Mouse (Mus musculus) midbrain, embryonic 11.5 days (tissue): Measurements from ENCODE around the gene Klrb1c. TPM values are rescaled to one million over a fixed set of nuclear protein-coding genes. Genes with fewer than 3 reads are reported as not detected.
"Not testable (repeated sequence)": the region's sequence is repeated elsewhere in the genome, so short reads cannot be mapped to it uniquely, and the experiment has no call there.

Experiments used
- ATAC-seq: fragments of 200-750 bp; cut with Nextera tagmentation; 2 replicates; pipeline ENCODE4 v1.8.0; 2017; ENCODE audit warnings: moderate TSS enrichment, moderate library complexity; ENCODE audit not compliant: low FRiP score
- DNase-seq: peaks from one replicate; pipeline ENCODE4 v3.0.0; 2015; ENCODE audit warnings: low spot score; ENCODE audit errors: missing footprints
- H3K27ac ChIP-seq: fragments of 300-500 bp; sonication (generic); 2 replicates; pipeline ENCODE4 v1.5.1; 2014; ENCODE audit warnings: low read depth, low read length
- H3K27me3 ChIP-seq: fragments of 300-500 bp; sonication (generic); 2 replicates; pipeline ENCODE4 v1.6.1; 2014; ENCODE audit warnings: mild to moderate bottlenecking, low read length, moderate library complexity, mixed read lengths; ENCODE audit not compliant: control insufficient read depth, insufficient read depth
- H3K36me3 ChIP-seq: fragments of 300-500 bp; sonication (generic); 2 replicates; pipeline ENCODE4 v1.6.1; 2014; ENCODE audit warnings: mild to moderate bottlenecking, low read length, moderate library complexity, mixed read lengths; ENCODE audit not compliant: control insufficient read depth, insufficient read depth
- H3K4me1 ChIP-seq: fragments of 300-500 bp; sonication (generic); 2 replicates; pipeline ENCODE4 v1.6.1; 2014; ENCODE audit warnings: low read length; ENCODE audit not compliant: control insufficient read depth, insufficient read depth
- H3K4me2 ChIP-seq: fragments of 300-500 bp; sonication (generic); 2 replicates; pipeline ENCODE4 v1.6.1; 2014; ENCODE audit warnings: mild to moderate bottlenecking, moderate library complexity
- H3K4me3 ChIP-seq: fragments of 300-500 bp; sonication (generic); 2 replicates; pipeline ENCODE4 v1.5.1; 2014; ENCODE audit warnings: low read depth, low read length
- H3K9ac ChIP-seq: fragments of 300-500 bp; sonication (generic); 2 replicates; pipeline ENCODE4 v1.6.1; 2014; ENCODE audit warnings: low read length
- H3K9me3 ChIP-seq: fragments of 300-500 bp; sonication (generic); 2 replicates; pipeline ENCODE4 v1.6.1; 2016; ENCODE audit warnings: low read length; ENCODE audit not compliant: control insufficient read depth
- WGBS: fragments of 180-500 bp; shearing (Covaris S2); extraction: QIAGEN DNeasy Blood & Tissue Kit; methylation state at CpG from one replicate; pipeline ENCODE4 v1.1.7; 2014; 5-methylcytosine and 5-hydroxymethylcytosine counted together
- polyA plus RNA-seq: library from polyadenylated mRNA; unstranded; fragments of >200 nt; fragmentation: Nextera tagmentation; extraction: Ambion mirVana; gene quantifications from 2 replicates; pipeline ENCODE4 v1.2.1, GENCODE M21; 2014

Klrb1c gene
- polyA plus RNA-seq, 1 experiment from 2014 or later, result not detected

- Histone ChIP-seq H3K4me2 (peak overlapping the region; percentile 38), H3K9me3 (no peaks in the 10 kb centered on the region), H3K4me3 (peak overlapping the region; percentile 44), H3K9ac (peak overlapping the region; percentile 31; the same call in 1 of the 2 replicates), H3K36me3 (no peaks in the 10 kb centered on the region), H3K27ac (no peak overlapping the region), H3K4me1 (no peaks in the 10 kb centered on the region), H3K27me3 (no peaks in the 10 kb centered on the region)
- DNase-seq, result peak; percentile 94
- no peak for ATAC-seq
- WGBS, result 44% methylated on average over 5 of the region's 5 CpGs
Measured at GRCm38 (mm10) chr6:128761144-128761540, 27.9 kb downstream of the Klrb1c start.

- not testable (repeated sequence) for H3K27me3 ChIP-seq, H3K9me3 ChIP-seq, H3K36me3 ChIP-seq, H3K4me1 ChIP-seq
- under 1% methylated on average over 44 of the region's 44 CpGs for WGBS
- Histone ChIP-seq H3K4me3 (peak overlapping the region; percentile 44), H3K4me2 (peak overlapping the region; percentile 38), H3K27ac (peak overlapping the region; percentile 4; the same call in 1 of the 2 replicates), H3K9ac (peak overlapping the region; percentile 62)
- DNase-seq, result peak; percentile 100
- ATAC-seq, result peak; percentile 63
Measured at GRCm38 (mm10) chr6:128760416-128761143, 28.4 kb downstream of the Klrb1c start.

GRCm38 (mm10) chr6:128760016-128760415 is 29.0 kb downstream of the Klrb1c start:
- DNase-seq, result peak; percentile 100
- Histone ChIP-seq H3K4me3 (peak overlapping the region; percentile 44), H3K4me2 (peak overlapping the region; percentile 35), H3K9ac (peak overlapping the region; percentile 62), H3K27ac (peak overlapping the region; percentile 4; the same call in 1 of the 2 replicates)
- not testable (repeated sequence) for H3K4me1 ChIP-seq, H3K36me3 ChIP-seq, H3K27me3 ChIP-seq, H3K9me3 ChIP-seq
- 0% methylated on average over 22 of the region's 22 CpGs for WGBS
- ATAC-seq, result peak; percentile 50

GRCm38 (mm10) chr6:128759221-128759950 is 29.6 kb downstream of the Klrb1c start:
- H3K4me2 ChIP-seq, result no peak overlapping the region
- no peaks in the 10 kb centered on the region for H3K27me3 ChIP-seq
- DNase-seq (peak; percentile 65), ATAC-seq (no peak)
- H3K4me3 ChIP-seq, result no peak overlapping the region
- no peak overlapping the region for H3K27ac ChIP-seq
- H3K4me1 ChIP-seq, result no peaks in the 10 kb centered on the region
- H3K9ac ChIP-seq, result no peak overlapping the region
- WGBS, result 78% methylated on average over 5 of the region's 5 CpGs
- no peaks in the 10 kb centered on the region for H3K9me3 ChIP-seq
- H3K36me3 ChIP-seq, result no peaks in the 10 kb centered on the region

- not testable (repeated sequence) for H3K27me3 ChIP-seq, H3K9me3 ChIP-seq, H3K4me1 ChIP-seq, H3K4me3 ChIP-seq, DNase-seq, H3K9ac ChIP-seq, H3K4me2 ChIP-seq, H3K27ac ChIP-seq, H3K36me3 ChIP-seq, ATAC-seq
- WGBS, result 74% methylated on average over 4 of the region's 4 CpGs
Measured at GRCm38 (mm10) chr6:128755402-128755763, 33.6 kb downstream of the Klrb1c start.

- H3K9me3 ChIP-seq, H3K4me2 ChIP-seq, H3K27me3 ChIP-seq, H3K4me1 ChIP-seq, H3K27ac ChIP-seq, H3K9ac ChIP-seq, H3K4me3 ChIP-seq, H3K36me3 ChIP-seq, ATAC-seq: not testable (repeated sequence)
- peak; percentile 74 for DNase-seq
- WGBS, result 83% methylated on average over 12 of the region's 12 CpGs
Measured at GRCm38 (mm10) chr6:128754748-128755401, 34.1 kb downstream of the Klrb1c start.

- 38% methylated on average over 10 of the region's 10 CpGs for WGBS
Measured at GRCm38 (mm10) chr6:128754265-128754664, 34.8 kb downstream of the Klrb1c start.

GRCm38 (mm10) chr6:128753610-128754224 is 35.3 kb downstream of the Klrb1c start:
- H3K27ac ChIP-seq, H3K4me1 ChIP-seq, H3K4me2 ChIP-seq, H3K27me3 ChIP-seq, H3K36me3 ChIP-seq, H3K4me3 ChIP-seq, H3K9ac ChIP-seq, H3K9me3 ChIP-seq: not testable (repeated sequence)
- DNase-seq, result peak; percentile 95
- peak; percentile 96 for ATAC-seq
- WGBS, result 43% methylated on average over 7 of the region's 8 CpGs

More at GRCm38 (mm10) chr6:128754265-128754664, 34.8 kb downstream of the Klrb1c start:
- H3K27me3 ChIP-seq, H3K4me2 ChIP-seq, H3K4me1 ChIP-seq, H3K27ac ChIP-seq, H3K9ac ChIP-seq, H3K9me3 ChIP-seq, H3K4me3 ChIP-seq, H3K36me3 ChIP-seq: not testable (repeated sequence)
- peak; percentile 89 for DNase-seq
- ATAC-seq, result peak; percentile 72
